Mouse (Mus musculus): ENCODE data around the gene Gpr1.

GRCm38 (mm10) chr1:63258501-63258900 is 44.2 kb upstream of the Gpr1 start:
- TF ChIP-seq EP300 (IDR thresholded peaks at IDR 0.05; ENCODE audit: low read length) (no peak), POLR2A (IDR thresholded peaks at IDR 0.05; ENCODE audit: low read depth, low read length) (no peak)

All from CH12.LX (cell line).